Mouse (Mus musculus): ENCODE data around the gene Tmem206. TPM values are rescaled to one million over a fixed set of nuclear protein-coding genes. Genes with fewer than 3 reads are reported as not detected.

Gene Tmem206
- polyA plus RNA-seq, 1 experiment: 0.50 TPM

DNA sequence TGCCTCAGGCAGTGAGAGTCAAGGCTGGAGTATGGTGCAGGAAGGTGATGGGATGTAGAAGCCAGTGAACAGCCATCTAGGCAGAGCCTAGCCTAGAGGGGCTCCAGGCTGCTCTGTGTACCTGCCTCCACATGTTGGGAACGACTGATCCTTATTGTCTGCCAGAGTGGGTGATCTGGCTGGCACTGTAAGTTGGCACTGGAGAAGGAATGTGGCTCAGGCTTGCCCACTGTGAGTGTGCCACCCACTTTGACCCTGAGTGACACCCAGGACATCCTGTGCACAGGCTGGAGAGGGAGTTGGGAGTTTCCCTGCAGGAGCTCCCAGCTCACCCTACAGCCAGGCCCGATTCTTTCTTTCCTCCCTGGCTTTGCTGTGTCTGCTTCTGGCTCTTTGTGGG is 14.2 kb downstream of the Tmem206 start:
- peaks cover 78% of the 10 kb centered on the region for H3K36me3 ChIP-seq (ENCODE audit: control insufficient read depth)
- no peak overlapping the region for H3K4me3 ChIP-seq (replicated peaks)
- no peaks in the 10 kb centered on the region for H3K27me3 ChIP-seq (ENCODE audit: control insufficient read depth)
- H3K9me3 ChIP-seq (ENCODE audit: control insufficient read depth, low read length): peaks cover 11% of the 10 kb centered on the region
- H3K4me1 ChIP-seq (ENCODE audit: control insufficient read depth): no peaks in the 10 kb centered on the region
- no peak for TF ChIP-seq GATA1 (IDR thresholded peaks at IDR 0.05; ENCODE audit: low read length)
- no peak for TF ChIP-seq TAL1 (IDR thresholded peaks at IDR 0.05; ENCODE audit: low read length)

- Histone ChIP-seq H3K4me1 (ENCODE audit: control insufficient read depth) (no peaks in the 10 kb centered on the region), H3K27me3 (ENCODE audit: control insufficient read depth) (no peaks in the 10 kb centered on the region), H3K4me3 (replicated peaks) (no peak overlapping the region), H3K36me3 (ENCODE audit: control insufficient read depth) (peaks cover 85% of the 10 kb centered on the region), H3K9me3 (ENCODE audit: control insufficient read depth, low read length) (peaks cover 11% of the 10 kb centered on the region)
- TF ChIP-seq TAL1 (IDR thresholded peaks at IDR 0.05; ENCODE audit: low read length): no peak
- TF ChIP-seq GATA1 (IDR thresholded peaks at IDR 0.05; ENCODE audit: low read length): no peak
These were observed 14.8 kb downstream of the Tmem206 start for GRCm38 (mm10) chr1:191340530-191340929.

GRCm38 (mm10) chr1:191347602-191348001 is 21.9 kb downstream of the Tmem206 start:
- H3K36me3 ChIP-seq (ENCODE audit: control insufficient read depth): peaks cover 93% of the 10 kb centered on the region
- TF ChIP-seq GATA1 (IDR thresholded peaks at IDR 0.05; ENCODE audit: low read length) (no peak), TAL1 (IDR thresholded peaks at IDR 0.05; ENCODE audit: low read length) (no peak)
- H3K4me3 ChIP-seq (replicated peaks): no peak overlapping the region
- H3K27me3 ChIP-seq (ENCODE audit: control insufficient read depth): no peaks in the 10 kb centered on the region
- peaks cover 11% of the 10 kb centered on the region for H3K4me1 ChIP-seq (ENCODE audit: control insufficient read depth)
- peaks cover 2% of the 10 kb centered on the region; the same call in 1 of the 2 replicates for H3K9me3 ChIP-seq (ENCODE audit: control insufficient read depth, low read length)

GRCm38 (mm10) chr1:191348592-191348991 is 22.9 kb downstream of the Tmem206 start:
- TF ChIP-seq TAL1 (IDR thresholded peaks at IDR 0.05; ENCODE audit: low read length): no peak
- TF ChIP-seq GATA1 (IDR thresholded peaks at IDR 0.05; ENCODE audit: low read length): no peak
- Histone ChIP-seq H3K27me3 (ENCODE audit: control insufficient read depth) (no peaks in the 10 kb centered on the region), H3K4me1 (ENCODE audit: control insufficient read depth) (peaks cover 13% of the 10 kb centered on the region), H3K4me3 (replicated peaks) (no peak overlapping the region), H3K9me3 (ENCODE audit: control insufficient read depth, low read length) (peaks cover 2% of the 10 kb centered on the region; the same call in 1 of the 2 replicates), H3K36me3 (ENCODE audit: control insufficient read depth) (peaks cover 93% of the 10 kb centered on the region)

- TF ChIP-seq TAL1 (IDR thresholded peaks at IDR 0.05; ENCODE audit: low read length): no peak
- no peak for TF ChIP-seq GATA1 (IDR thresholded peaks at IDR 0.05; ENCODE audit: low read length)
- peaks cover 2% of the 10 kb centered on the region; the same call in 1 of the 2 replicates for H3K9me3 ChIP-seq (ENCODE audit: control insufficient read depth, low read length)
- H3K4me1 ChIP-seq (ENCODE audit: control insufficient read depth): peaks cover 13% of the 10 kb centered on the region
- H3K36me3 ChIP-seq (ENCODE audit: control insufficient read depth): peaks cover 93% of the 10 kb centered on the region
- no peaks in the 10 kb centered on the region for H3K27me3 ChIP-seq (ENCODE audit: control insufficient read depth)
- no peak overlapping the region for H3K4me3 ChIP-seq (replicated peaks)
These were observed 23.3 kb downstream of the Tmem206 start for GRCm38 (mm10) chr1:191348996-191349395.

GRCm38 (mm10) chr1:191349486-191350037 is 23.9 kb downstream of the Tmem206 start:
- H3K4me3 ChIP-seq (replicated peaks): no peak overlapping the region
- peaks cover 2% of the 10 kb centered on the region; the same call in 1 of the 2 replicates for H3K9me3 ChIP-seq (ENCODE audit: control insufficient read depth, low read length)
- no peak for TF ChIP-seq GATA1 (IDR thresholded peaks at IDR 0.05; ENCODE audit: low read length)
- TF ChIP-seq TAL1 (IDR thresholded peaks at IDR 0.05; ENCODE audit: low read length): no peak
- peaks cover 13% of the 10 kb centered on the region for H3K4me1 ChIP-seq (ENCODE audit: control insufficient read depth)
- no peaks in the 10 kb centered on the region for H3K27me3 ChIP-seq (ENCODE audit: control insufficient read depth)
- H3K36me3 ChIP-seq (ENCODE audit: control insufficient read depth): peaks cover 95% of the 10 kb centered on the region

DNA sequence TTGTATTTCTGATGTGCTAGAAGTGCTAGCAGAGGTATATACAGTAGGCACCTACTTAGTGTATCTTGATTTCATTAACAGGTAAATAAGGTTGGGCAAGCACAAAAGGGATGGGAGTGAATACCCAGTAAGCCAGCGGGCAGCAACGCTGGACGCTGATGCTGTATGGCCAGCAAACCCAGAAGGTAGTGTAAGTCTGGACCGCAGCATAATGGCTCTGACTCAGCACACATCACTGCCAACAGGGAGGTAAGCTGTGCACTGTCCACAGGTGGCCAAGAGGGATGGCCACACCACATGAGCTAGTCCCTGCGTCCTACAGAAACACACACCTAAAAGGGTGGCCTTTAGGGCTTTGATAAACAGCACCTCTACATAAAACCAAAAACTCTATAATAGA is 24.6 kb downstream of the Tmem206 start:
- Histone ChIP-seq H3K9me3 (ENCODE audit: control insufficient read depth, low read length) (peaks cover 2% of the 10 kb centered on the region; the same call in 1 of the 2 replicates), H3K27me3 (ENCODE audit: control insufficient read depth) (no peaks in the 10 kb centered on the region), H3K36me3 (ENCODE audit: control insufficient read depth) (peaks cover 95% of the 10 kb centered on the region), H3K4me3 (replicated peaks) (no peak overlapping the region), H3K4me1 (ENCODE audit: control insufficient read depth) (peaks cover 13% of the 10 kb centered on the region)
- TF ChIP-seq TAL1 (IDR thresholded peaks at IDR 0.05; ENCODE audit: low read length) (no peak), GATA1 (IDR thresholded peaks at IDR 0.05; ENCODE audit: low read length) (no peak)

DNA sequence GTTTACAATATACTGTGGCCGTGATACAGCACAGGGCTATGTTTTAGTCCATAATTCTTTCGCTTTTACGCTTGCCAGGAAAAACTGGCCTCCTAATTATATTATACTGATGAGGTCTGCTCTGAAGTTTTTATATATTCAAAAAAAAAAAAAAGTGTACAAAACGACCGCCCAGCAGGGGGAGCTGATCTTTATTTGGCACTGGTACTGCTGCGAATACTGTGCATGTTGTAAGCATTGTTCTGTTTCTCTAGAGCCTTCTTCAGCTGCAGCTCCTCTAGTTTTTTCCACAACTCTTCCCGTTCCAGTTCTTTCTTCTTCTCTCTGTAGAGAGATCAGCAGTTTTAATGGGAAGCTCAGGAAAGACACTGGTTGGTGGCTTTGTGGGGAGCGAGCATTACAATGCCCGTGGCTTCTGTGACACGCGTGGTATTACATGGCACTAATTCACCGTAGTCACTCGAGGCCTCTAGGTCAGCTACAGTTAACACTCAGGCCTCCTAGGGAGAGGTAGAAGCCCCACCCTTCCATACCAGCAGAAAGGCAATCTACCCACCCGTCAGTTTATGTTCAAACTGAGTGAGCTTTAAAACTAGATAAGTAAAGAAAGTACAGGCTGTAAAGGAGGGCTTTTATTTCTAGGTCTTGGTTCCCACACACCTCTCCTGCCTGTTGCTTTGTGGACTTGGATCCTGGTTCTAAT is 27.2 kb downstream of the Tmem206 start:
- no peak for TF ChIP-seq TAL1 (IDR thresholded peaks at IDR 0.05; ENCODE audit: low read length)
- no peak for TF ChIP-seq GATA1 (IDR thresholded peaks at IDR 0.05; ENCODE audit: low read length)
- peaks cover 2% of the 10 kb centered on the region; the same call in 1 of the 2 replicates for H3K9me3 ChIP-seq (ENCODE audit: control insufficient read depth, low read length)
- no peak overlapping the region for H3K4me3 ChIP-seq (replicated peaks)
- peaks cover 13% of the 10 kb centered on the region for H3K4me1 ChIP-seq (ENCODE audit: control insufficient read depth)
- no peaks in the 10 kb centered on the region for H3K27me3 ChIP-seq (ENCODE audit: control insufficient read depth)
- peaks cover 97% of the 10 kb centered on the region for H3K36me3 ChIP-seq (ENCODE audit: control insufficient read depth)

DNA sequence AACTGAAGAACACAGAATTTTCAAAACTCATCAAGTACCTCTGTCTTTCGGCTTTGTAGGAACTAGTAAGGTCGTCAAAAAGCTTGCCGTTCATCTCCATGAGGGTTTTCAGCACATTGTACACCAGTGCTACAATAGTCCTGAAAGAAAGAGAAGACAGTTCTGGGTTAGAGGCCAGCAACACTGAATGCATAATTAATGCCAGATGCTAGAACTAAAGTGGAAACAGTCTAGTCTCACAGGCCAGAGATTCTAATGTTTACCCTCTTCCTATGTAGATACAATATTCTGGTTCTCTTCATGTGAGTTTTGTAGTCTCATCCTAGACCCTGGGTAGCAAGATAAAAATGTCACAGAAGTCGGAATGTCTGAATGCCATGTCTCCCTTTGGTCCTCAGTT is 28.1 kb downstream of the Tmem206 start:
- Histone ChIP-seq H3K4me1 (ENCODE audit: control insufficient read depth) (peaks cover 11% of the 10 kb centered on the region), H3K9me3 (ENCODE audit: control insufficient read depth, low read length) (peaks cover 2% of the 10 kb centered on the region; the same call in 1 of the 2 replicates), H3K27me3 (ENCODE audit: control insufficient read depth) (no peaks in the 10 kb centered on the region), H3K36me3 (ENCODE audit: control insufficient read depth) (peaks cover 98% of the 10 kb centered on the region), H3K4me3 (replicated peaks) (no peak overlapping the region)
- no peak for TF ChIP-seq TAL1 (IDR thresholded peaks at IDR 0.05; ENCODE audit: low read length)
- TF ChIP-seq GATA1 (IDR thresholded peaks at IDR 0.05; ENCODE audit: low read length): no peak
